Mouse (Mus musculus) ES-Bruce4 (cell line): ENCODE measurements at regions not wholly inside any gene's neighbourhood (a gene's known extent, or its start where the extent isn't known, plus 50 kb on each side); places are given as distances from the start of the nearest gene placed in this dataset.
A peak's percentile ranks its signal among the peaks of the same experiment; 100 is the strongest.

ENCODE experiments used
- H3K27ac ChIP-seq: 2 replicates; pipeline ENCODE4 v1.5.1; 2012; ENCODE audit warnings: low read length, inconsistent platforms; ENCODE audit not compliant: insufficient read depth
- H3K27me3 ChIP-seq: 2 replicates; pipeline ENCODE4 v1.6.1; 2012; ENCODE audit warnings: mild to moderate bottlenecking, low read length, inconsistent platforms; ENCODE audit not compliant: control insufficient read depth, poor library complexity, insufficient read depth, severe bottlenecking
- H3K36me3 ChIP-seq: 2 replicates; pipeline ENCODE4 v1.6.1; 2012; ENCODE audit warnings: inconsistent platforms, mild to moderate bottlenecking, low read length, moderate library complexity; ENCODE audit not compliant: control insufficient read depth, poor library complexity, insufficient read depth, severe bottlenecking
- H3K4me1 ChIP-seq: one replicate; pipeline ENCODE4 v1.8.1; 2011; ENCODE audit warnings: low read length; ENCODE audit not compliant: control insufficient read depth, insufficient read depth
- H3K4me3 ChIP-seq: 2 replicates; pipeline ENCODE4 v1.5.1; 2011; ENCODE audit warnings: low read depth, mild to moderate bottlenecking, low read length
- H3K9ac ChIP-seq: 2 replicates; pipeline ENCODE4 v1.6.1; 2012; ENCODE audit warnings: low read depth, mild to moderate bottlenecking, inconsistent platforms; ENCODE audit not compliant: poor library complexity, severe bottlenecking
- H3K9me3 ChIP-seq: replicated peaks from 2 replicates; pipeline ENCODE4 v1.6.1; 2012; ENCODE audit warnings: mild to moderate bottlenecking, low read length, inconsistent platforms; ENCODE audit not compliant: control insufficient read depth, poor library complexity, insufficient read depth, severe bottlenecking
- CTCF ChIP-seq: IDR thresholded peaks from one replicate; pipeline ENCODE4 v1.8.1; 2011; ENCODE audit warnings: low read depth, low read length
- EP300 ChIP-seq: IDR thresholded peaks from 2 replicates; pipeline ENCODE4 v1.6.1; 2011; ENCODE audit warnings: low read depth, low read length; ENCODE audit not compliant: insufficient read depth
- POLR2A ChIP-seq: IDR thresholded peaks from one replicate; pipeline ENCODE4 v1.8.1; 2011; ENCODE audit warnings: low read length; ENCODE audit not compliant: insufficient read depth

DNA sequence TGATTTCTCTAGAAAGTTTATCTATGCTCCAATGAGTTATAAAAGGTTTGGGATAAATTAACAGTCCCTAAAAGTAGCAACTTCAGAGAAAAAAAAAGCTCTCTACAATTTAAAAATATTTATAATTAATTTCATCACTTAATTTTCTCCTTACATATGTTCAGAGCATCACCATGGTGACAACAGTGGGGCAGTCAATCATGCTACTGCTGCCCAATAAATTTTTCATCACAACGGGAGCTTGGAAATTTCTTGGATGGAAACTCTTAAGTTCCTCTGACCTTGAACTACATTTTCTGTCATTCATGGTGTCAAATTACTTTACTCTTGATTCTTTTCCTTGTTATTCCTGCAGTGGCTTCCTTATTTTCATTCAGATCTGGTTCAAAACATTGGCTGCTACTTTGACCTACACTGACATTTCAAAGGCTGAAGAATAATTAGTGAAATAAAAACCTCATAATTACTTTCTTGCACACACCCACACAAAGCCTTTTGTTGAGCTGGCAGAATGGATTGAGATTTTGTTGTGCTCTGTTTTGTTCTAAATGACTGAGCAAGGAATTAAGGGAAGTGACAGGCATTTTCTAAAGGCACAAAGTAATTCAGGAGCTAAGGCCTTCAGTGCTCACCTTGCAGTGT lies 540.1 kb upstream of the Stxbp6 start:
- no peak overlapping the region for H3K9ac ChIP-seq
- H3K4me1 ChIP-seq = peaks cover 4% of the 10 kb centered on the region
- H3K27me3 ChIP-seq = no peaks in the 10 kb centered on the region
- H3K36me3 ChIP-seq = no peaks in the 10 kb centered on the region
- peak overlapping the region; percentile 33; the same call in 1 of the 2 replicates for H3K27ac ChIP-seq
- no peaks in the 10 kb centered on the region for H3K9me3 ChIP-seq
- TF ChIP-seq POLR2A (no peak), CTCF (no peak), EP300 (no peak)
- H3K4me3 ChIP-seq = no peak overlapping the region

DNA sequence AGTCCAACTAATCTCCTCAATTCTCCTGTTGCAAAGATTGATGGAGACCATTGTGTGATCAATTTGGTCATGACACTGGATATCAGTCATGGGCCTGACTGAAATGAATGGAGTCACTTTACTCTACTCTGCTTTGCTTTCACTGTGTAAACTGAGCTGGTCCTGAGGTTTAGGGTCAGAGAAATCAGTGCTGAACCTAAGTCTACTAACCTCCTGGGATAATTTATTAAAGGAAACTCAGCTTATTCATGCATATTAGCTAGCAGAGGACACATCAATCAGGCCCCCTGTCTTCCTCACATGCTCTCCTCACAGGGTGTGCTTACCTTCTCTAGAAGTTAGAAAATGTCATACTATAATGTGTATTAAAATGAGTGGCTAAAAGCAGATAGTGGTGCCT lies 539.6 kb upstream of the Stxbp6 start:
- Histone ChIP-seq H3K27me3 (no peaks in the 10 kb centered on the region), H3K9me3 (no peaks in the 10 kb centered on the region), H3K27ac (no peak overlapping the region; the same call in 1 of the 2 replicates), H3K9ac (no peak overlapping the region), H3K4me1 (peaks cover 4% of the 10 kb centered on the region), H3K4me3 (no peak overlapping the region), H3K36me3 (no peaks in the 10 kb centered on the region)
- TF ChIP-seq CTCF = no peak
- no peak for TF ChIP-seq EP300
- TF ChIP-seq POLR2A = no peak

DNA sequence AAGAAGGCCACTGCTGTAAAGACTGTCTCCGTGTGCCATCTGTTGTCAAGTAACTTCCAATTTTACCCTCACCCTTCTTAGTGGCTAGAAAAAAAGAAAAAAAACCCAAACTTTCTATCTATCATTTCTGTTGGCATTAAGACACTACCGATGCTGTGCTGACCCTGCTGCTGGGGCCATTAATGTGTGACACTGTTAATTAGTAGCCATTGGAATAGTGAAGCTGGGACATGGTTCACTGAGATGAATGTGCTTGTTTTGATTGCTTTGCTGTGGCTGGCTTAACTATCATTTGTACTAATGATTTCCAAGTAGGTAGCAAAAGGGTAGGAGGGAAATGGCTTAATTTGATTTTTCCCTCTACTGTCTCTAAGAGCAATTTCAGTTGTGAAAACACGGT lies 524.9 kb upstream of the Stxbp6 start:
- Histone ChIP-seq H3K4me3 (no peak overlapping the region), H3K27ac (no peak overlapping the region), H3K9ac (no peak overlapping the region), H3K9me3 (no peaks in the 10 kb centered on the region), H3K4me1 (no peaks in the 10 kb centered on the region), H3K36me3 (no peaks in the 10 kb centered on the region), H3K27me3 (no peaks in the 10 kb centered on the region)
- TF ChIP-seq POLR2A (no peak), CTCF (no peak), EP300 (no peak)

DNA sequence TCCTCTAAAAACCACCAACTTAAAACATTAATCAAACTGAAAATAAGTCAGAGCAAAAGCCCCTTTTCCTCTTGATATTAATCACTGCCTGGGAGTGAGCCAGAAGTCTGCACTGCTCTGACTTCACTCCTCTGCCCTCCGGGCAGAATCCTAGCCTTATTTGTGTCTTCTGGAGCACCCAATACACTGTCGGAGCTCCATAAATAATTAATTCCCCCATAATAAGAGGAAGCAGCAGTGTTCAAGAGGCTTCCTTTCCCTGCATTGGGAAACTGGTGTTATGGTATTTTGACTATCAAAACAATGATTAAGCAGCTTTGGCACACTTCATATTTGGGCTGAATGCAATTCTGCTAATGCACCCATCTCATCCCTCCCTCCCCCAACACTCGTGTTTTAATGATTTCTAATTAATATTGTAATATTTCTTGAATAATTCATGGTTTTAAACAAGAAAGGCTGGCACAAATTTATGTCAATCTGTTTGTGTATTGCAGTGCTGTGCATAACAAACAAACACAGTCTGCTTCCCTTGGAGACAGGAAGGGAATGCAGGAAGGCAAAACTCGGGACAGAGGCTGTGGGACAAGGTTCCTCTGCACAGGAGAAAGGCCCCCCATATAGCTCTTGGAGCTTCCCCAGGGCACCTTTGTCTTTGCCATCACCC lies 523.5 kb upstream of the Stxbp6 start:
- Histone ChIP-seq H3K27ac (no peak overlapping the region), H3K36me3 (no peaks in the 10 kb centered on the region), H3K9ac (no peak overlapping the region), H3K9me3 (no peaks in the 10 kb centered on the region), H3K4me1 (no peaks in the 10 kb centered on the region), H3K4me3 (no peak overlapping the region), H3K27me3 (no peaks in the 10 kb centered on the region)
- TF ChIP-seq EP300 (no peak), POLR2A (no peak), CTCF (no peak)

DNA sequence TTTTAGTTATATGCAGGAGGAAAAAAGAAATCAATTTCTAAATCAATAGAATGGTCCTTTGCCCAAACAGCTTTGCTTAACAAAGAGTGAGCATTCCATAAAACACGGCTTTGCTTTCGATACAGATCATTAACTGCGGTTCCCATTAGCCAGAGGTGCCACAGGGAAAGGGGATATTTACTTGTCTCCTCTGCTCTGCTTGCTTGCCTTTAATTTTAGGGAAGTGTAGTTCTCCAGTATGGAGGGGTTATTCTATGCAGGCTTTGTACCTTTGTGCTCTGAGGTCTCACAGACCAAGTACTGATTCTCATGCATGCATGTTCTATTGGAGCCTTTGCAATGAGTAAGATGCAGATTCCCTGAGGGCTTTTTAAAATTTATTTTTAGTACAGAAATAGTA lies 520.2 kb upstream of the Stxbp6 start:
- Histone ChIP-seq H3K36me3 (no peaks in the 10 kb centered on the region), H3K9me3 (no peaks in the 10 kb centered on the region), H3K4me1 (no peaks in the 10 kb centered on the region), H3K27me3 (no peaks in the 10 kb centered on the region), H3K4me3 (no peak overlapping the region), H3K27ac (no peak overlapping the region), H3K9ac (no peak overlapping the region)
- TF ChIP-seq CTCF = no peak
- TF ChIP-seq EP300 = no peak
- TF ChIP-seq POLR2A = no peak

DNA sequence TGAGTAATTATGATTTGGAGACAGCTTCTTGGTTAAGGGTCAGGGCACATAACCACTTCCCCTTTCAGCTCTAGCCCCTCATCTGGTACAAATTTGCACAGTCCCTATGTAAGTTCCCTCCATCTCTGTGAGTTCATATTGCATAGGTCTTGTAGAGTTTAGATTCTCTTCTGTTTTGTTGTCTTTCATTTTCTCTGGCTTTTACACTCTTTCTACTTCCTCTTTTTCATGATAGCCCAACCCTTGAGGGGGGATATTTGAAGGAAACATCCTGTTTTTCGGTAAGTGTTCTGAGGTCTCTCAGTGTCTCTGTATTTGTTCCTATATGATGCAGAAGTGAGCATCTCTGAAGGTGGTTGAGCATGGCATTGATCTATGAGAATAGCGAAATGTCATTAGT lies 515.7 kb upstream of the Stxbp6 start:
- H3K9me3 ChIP-seq = no peaks in the 10 kb centered on the region
- H3K4me3 ChIP-seq = no peak overlapping the region
- no peaks in the 10 kb centered on the region for H3K27me3 ChIP-seq
- H3K27ac ChIP-seq = no peak overlapping the region
- H3K4me1 ChIP-seq = no peaks in the 10 kb centered on the region
- H3K36me3 ChIP-seq = no peaks in the 10 kb centered on the region
- TF ChIP-seq POLR2A = no peak
- TF ChIP-seq CTCF = no peak
- no peak for TF ChIP-seq EP300
- no peak overlapping the region for H3K9ac ChIP-seq
